Mouse (Mus musculus): ENCODE data around the gene Ncam1. TPM values are rescaled to one million over a fixed set of nuclear protein-coding genes. Genes with fewer than 3 reads are reported as not detected.

Gene Ncam1
- total and polyA plus RNA-seq, 2 experiments from 2014 or later = 517 to 524 TPM

DNA sequence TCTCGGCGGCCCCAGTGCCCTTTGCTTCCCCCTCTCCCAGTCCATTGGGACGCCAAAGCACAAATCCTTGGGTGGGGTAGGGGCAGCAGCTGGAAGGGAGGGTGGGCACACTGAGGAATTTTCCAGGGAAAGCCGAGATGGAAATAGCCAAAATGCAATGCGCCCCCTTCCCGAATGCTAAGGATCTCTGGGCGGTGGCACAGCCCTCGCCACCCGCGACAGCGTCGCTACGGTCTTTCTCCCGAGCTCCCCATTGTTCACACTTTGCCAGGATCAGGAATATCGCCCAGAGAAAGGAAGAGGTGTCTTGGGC, 1.3 kb downstream of the Ncam1 start:
- WGBS = 1% methylated on average over 15 of the region's 15 CpGs
- no peak for TF ChIP-seq CTCF (IDR thresholded peaks at IDR 0.05; ENCODE audit: low read depth)
- Histone ChIP-seq H3K27me3 (ENCODE audit: insufficient read depth, low read length) (no peaks in the 10 kb centered on the region), H3K9me3 (ENCODE audit: low read length) (no peaks in the 10 kb centered on the region), H3K36me3 (ENCODE audit: insufficient read depth) (no peaks in the 10 kb centered on the region), H3K9ac (peak overlapping the region; percentile 99), H3K27ac (ENCODE audit: low read depth, low read length) (peak overlapping the region; percentile 98), H3K4me3 (ENCODE audit: low read depth, low read length) (peak overlapping the region; percentile 99), H3K4me1 (ENCODE audit: insufficient read depth) (peaks cover 22% of the 10 kb centered on the region), H3K4me2 (ENCODE audit: low read depth) (peak overlapping the region; percentile 70)
- DNase-seq (no peak), ATAC-seq (no peak)

GRCm38 (mm10) chr9:49796618-49797507, 1.9 kb downstream of the Ncam1 start:
- Histone ChIP-seq H3K36me3 (ENCODE audit: insufficient read depth) (no peaks in the 10 kb centered on the region), H3K4me2 (ENCODE audit: low read depth) (peak overlapping the region; percentile 70), H3K9me3 (ENCODE audit: low read length) (no peaks in the 10 kb centered on the region), H3K27ac (ENCODE audit: low read depth, low read length) (peak overlapping the region; percentile 98), H3K4me3 (ENCODE audit: low read depth, low read length) (peak overlapping the region; percentile 99), H3K4me1 (ENCODE audit: insufficient read depth) (peaks cover 27% of the 10 kb centered on the region), H3K9ac (peak overlapping the region; percentile 99), H3K27me3 (ENCODE audit: insufficient read depth, low read length) (no peaks in the 10 kb centered on the region)
- peak; percentile 90 for DNase-seq
- 3% methylated on average over 51 of the region's 52 CpGs for WGBS
- no peak for TF ChIP-seq CTCF (IDR thresholded peaks at IDR 0.05; ENCODE audit: low read depth)
- ATAC-seq = peak; percentile 79

GRCm38 (mm10) chr9:49795881-49796280, 2.8 kb downstream of the Ncam1 start:
- H3K27ac ChIP-seq (ENCODE audit: low read depth, low read length) = peak overlapping the region; percentile 98
- H3K4me3 ChIP-seq (ENCODE audit: low read depth, low read length) = peak overlapping the region; percentile 99
- DNase-seq (peak; percentile 55), ATAC-seq (no peak)
- 23% methylated on average over 5 of the region's 5 CpGs for WGBS
- no peaks in the 10 kb centered on the region for H3K36me3 ChIP-seq (ENCODE audit: insufficient read depth)
- peak overlapping the region; percentile 99 for H3K9ac ChIP-seq
- H3K9me3 ChIP-seq (ENCODE audit: low read length) = no peaks in the 10 kb centered on the region
- H3K27me3 ChIP-seq (ENCODE audit: insufficient read depth, low read length) = no peaks in the 10 kb centered on the region
- TF ChIP-seq CTCF (IDR thresholded peaks at IDR 0.05; ENCODE audit: low read depth) = no peak
- peaks cover 27% of the 10 kb centered on the region for H3K4me1 ChIP-seq (ENCODE audit: insufficient read depth)
- H3K4me2 ChIP-seq (ENCODE audit: low read depth) = peak overlapping the region; percentile 70

- Histone ChIP-seq H3K4me2 (ENCODE audit: low read depth) (0 out of 2 replicates have a peak overlapping the region, but pooled peaks have one; percentile 2), H3K4me1 (ENCODE audit: insufficient read depth) (peaks cover 27% of the 10 kb centered on the region), H3K27ac (ENCODE audit: low read depth, low read length) (no peak overlapping the region), H3K4me3 (ENCODE audit: low read depth, low read length) (no peak overlapping the region), H3K36me3 (ENCODE audit: insufficient read depth) (no peaks in the 10 kb centered on the region), H3K9ac (no peak overlapping the region), H3K27me3 (ENCODE audit: insufficient read depth, low read length) (no peaks in the 10 kb centered on the region), H3K9me3 (ENCODE audit: low read length) (no peaks in the 10 kb centered on the region)
- TF ChIP-seq CTCF (IDR thresholded peaks at IDR 0.05; ENCODE audit: low read depth) = no peak
- no peak for ATAC-seq
- WGBS = 34% methylated on average over 6 of the region's 6 CpGs
- no peak for DNase-seq
Measured at GRCm38 (mm10) chr9:49793987-49794550, 4.7 kb downstream of the Ncam1 start.

GRCm38 (mm10) chr9:49793241-49793640, 5.5 kb downstream of the Ncam1 start:
- no peaks in the 10 kb centered on the region for H3K27me3 ChIP-seq (ENCODE audit: insufficient read depth, low read length)
- peaks cover 27% of the 10 kb centered on the region for H3K4me1 ChIP-seq (ENCODE audit: insufficient read depth)
- WGBS = 18% methylated on average over 2 of the region's 2 CpGs
- H3K9me3 ChIP-seq (ENCODE audit: low read length) = no peaks in the 10 kb centered on the region
- ATAC-seq = no peak
- no peak for DNase-seq
- H3K27ac ChIP-seq (ENCODE audit: low read depth, low read length) = 0 out of 2 replicates have a peak overlapping the region, but pooled peaks have one; percentile 15
- H3K4me3 ChIP-seq (ENCODE audit: low read depth, low read length) = no peak overlapping the region
- no peaks in the 10 kb centered on the region for H3K36me3 ChIP-seq (ENCODE audit: insufficient read depth)
- H3K4me2 ChIP-seq (ENCODE audit: low read depth) = no peak overlapping the region
- H3K9ac ChIP-seq = no peak overlapping the region
- no peak for TF ChIP-seq CTCF (IDR thresholded peaks at IDR 0.05; ENCODE audit: low read depth)

- ATAC-seq (no peak), DNase-seq (no peak)
- Histone ChIP-seq H3K9me3 (ENCODE audit: low read length) (no peaks in the 10 kb centered on the region), H3K4me2 (ENCODE audit: low read depth) (no peak overlapping the region), H3K4me1 (ENCODE audit: insufficient read depth) (peaks cover 27% of the 10 kb centered on the region), H3K36me3 (ENCODE audit: insufficient read depth) (no peaks in the 10 kb centered on the region), H3K9ac (no peak overlapping the region), H3K27ac (ENCODE audit: low read depth, low read length) (no peak overlapping the region), H3K27me3 (ENCODE audit: insufficient read depth, low read length) (no peaks in the 10 kb centered on the region), H3K4me3 (ENCODE audit: low read depth, low read length) (no peak overlapping the region)
- WGBS = 49% methylated on average over 4 of the region's 4 CpGs
- TF ChIP-seq CTCF (IDR thresholded peaks at IDR 0.05; ENCODE audit: low read depth) = no peak
Measured at GRCm38 (mm10) chr9:49792646-49793045, 6.1 kb downstream of the Ncam1 start.
